Mouse (Mus musculus) kidney, adult 2 months (tissue): ENCODE results near the gene Tm9sf4.

ENCODE experiments used
- CTCF ChIP-seq: fragments of 200-500 bp; conservative IDR thresholded peaks from 2 replicates; pipeline ENCODE4 v1.5.1; 2011; ENCODE audit warnings: low read depth, mild to moderate bottlenecking, control low read depth, low read length, moderate library complexity, mixed read lengths; ENCODE audit not compliant: insufficient read depth, insufficient read length
- POLR2A ChIP-seq: fragments of 200-500 bp; IDR thresholded peaks from one replicate; pipeline ENCODE4 v1.6.1; 2011; ENCODE audit warnings: low read depth, low read length, control low read depth

- TF ChIP-seq CTCF = no peak
- TF ChIP-seq POLR2A = no peak
These were observed 79.7 kb downstream of the Tm9sf4 start for GRCm38 (mm10) chr2:153240701-153241235.
